Mouse (Mus musculus): ENCODE results near the gene Scpep1.

- TF ChIP-seq CTCF (IDR thresholded peaks at IDR 0.05; ENCODE audit: extremely low read depth, insufficient read depth, low read length) (no peak), POLR2A (IDR thresholded peaks at IDR 0.05; ENCODE audit: extremely low read depth, insufficient read depth, low read length) (no peak)
These were observed 3.6 kb upstream of the Scpep1 start for GRCm38 (mm10) chr11:88958851-88959250.
